Mouse (Mus musculus) A20 (cell line): ENCODE measurements around the gene Rgs12.

Source experiments
- DNase-seq: peaks from one replicate; pipeline ENCODE4 v3.0.0-alpha.2; 2011; ENCODE audit warnings: low read depth, low spot score

Rgs12 gene

DNA sequence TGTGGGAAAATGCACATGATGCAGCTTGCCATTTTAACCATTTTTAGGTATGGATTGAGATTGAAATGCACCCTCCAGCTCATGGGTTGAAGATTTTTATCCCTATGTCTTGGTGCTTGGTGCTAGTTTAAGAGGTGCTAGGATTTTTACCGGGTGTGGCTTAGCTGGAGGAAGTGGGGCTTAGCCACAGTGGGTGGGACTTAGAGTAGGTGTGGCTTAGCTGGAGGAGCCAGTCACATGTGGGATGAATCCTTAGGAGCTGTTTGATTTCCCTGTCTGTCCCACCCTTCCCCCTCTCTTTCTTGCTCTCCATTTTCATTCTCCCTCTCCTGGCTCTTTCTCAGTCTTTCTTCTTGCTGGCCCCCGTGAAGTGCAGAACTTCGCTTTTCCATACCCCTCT is 32.5 kb downstream of the Rgs12 start:
- DNase-seq, result no peak

DNA sequence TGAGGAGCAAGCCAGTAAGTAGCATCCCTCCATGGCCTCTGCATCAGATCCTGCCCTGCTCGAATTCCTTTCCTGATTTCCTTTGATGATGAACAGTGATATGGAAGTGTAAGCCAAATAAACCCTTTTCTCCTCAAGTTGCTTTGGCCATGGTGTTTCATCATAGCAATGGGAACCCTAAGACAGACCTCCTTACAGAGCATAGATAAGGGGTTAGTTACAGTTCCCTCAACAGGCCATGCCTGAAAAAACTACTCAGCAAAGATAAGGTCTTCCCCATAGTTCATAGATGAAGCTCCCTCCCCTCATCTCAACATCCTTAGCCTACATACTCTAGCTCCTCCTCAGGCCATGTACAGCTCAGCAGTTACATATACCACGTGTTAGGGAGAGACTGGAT is 35.7 kb downstream of the Rgs12 start:
- DNase-seq, result no peak

DNA sequence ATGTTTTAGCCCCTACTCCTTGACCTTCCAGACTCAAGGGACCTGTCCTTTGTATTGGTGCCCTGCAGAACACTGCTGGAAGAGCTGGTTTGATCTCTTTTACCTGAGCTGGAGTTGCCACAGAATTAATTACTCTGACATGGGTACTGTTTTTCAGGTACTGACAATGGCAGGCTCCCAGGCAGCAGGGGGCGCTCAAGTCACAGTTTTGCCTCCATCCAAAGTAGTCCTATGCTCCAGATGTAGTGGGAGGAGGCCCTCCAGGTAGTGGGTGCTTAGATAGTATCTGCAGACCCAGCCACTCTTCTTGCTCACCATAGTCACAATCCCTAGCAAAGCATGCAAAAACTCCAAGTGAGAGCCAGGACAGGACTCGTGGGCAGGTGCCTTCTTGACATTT is 36.6 kb downstream of the Rgs12 start:
- DNase-seq, result peak; percentile 62

DNA sequence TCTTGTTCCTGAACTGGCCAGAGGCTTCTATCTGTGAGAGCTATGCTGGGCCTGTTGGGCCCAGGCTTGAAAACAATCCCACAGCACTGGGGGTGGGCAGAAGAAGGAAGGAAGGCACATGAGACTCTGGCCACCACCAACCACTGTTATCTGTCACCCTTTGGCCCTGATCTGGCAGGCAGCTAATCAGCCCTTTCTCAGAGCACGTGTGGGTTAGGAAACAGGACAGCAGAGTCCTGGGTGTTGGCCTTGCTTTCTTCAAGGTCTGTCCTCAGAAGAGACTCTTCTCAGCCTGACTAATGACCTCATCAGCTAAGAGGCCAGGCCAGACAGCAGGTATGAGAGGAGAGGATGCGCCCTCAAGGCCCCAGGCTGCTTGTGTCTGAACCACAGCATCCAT is 38.2 kb downstream of the Rgs12 start:
- DNase-seq, result no peak

DNA sequence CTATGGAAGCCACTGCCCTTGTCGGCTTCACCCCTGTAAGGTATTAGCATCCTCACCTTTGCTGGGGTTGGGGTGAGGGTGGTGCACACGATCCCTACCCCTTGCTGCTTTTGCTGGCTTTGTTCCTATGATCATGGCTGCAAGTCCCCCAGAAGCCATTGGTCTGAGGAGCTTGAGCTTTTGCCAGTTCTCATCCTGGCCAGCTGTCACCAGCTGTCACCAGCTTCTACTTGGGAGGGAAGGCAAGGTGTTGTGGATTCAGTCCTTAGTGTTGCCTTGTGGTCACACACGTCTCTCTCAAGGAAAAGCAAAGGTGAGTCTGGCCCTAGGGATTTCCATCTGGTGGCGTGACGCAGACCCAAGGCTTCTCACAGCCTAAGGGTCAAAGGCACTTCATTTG is 39.4 kb downstream of the Rgs12 start:
- DNase-seq, result no peak

DNA sequence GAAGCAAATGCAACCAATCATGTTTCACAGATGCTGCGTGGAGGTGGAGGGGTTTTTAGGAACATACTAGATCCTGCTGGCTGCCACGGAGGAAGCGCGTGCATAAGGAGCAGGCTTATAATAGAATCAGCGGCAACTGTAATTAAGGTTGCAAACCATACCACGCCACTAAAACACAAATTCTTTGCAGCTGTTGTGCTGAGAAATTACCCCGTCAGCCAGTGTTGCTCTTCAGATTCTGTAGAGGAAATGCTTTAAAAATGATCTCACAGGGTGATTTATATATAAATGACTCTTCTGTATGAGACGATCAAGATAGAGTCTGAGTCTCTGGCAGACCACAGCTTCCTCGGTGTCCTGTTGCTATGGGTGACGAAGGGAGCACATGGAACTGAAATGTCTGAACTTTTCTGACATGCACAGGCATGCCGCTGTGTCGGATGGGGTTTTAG is 40.1 kb downstream of the Rgs12 start:
- DNase-seq, result no peak

DNA sequence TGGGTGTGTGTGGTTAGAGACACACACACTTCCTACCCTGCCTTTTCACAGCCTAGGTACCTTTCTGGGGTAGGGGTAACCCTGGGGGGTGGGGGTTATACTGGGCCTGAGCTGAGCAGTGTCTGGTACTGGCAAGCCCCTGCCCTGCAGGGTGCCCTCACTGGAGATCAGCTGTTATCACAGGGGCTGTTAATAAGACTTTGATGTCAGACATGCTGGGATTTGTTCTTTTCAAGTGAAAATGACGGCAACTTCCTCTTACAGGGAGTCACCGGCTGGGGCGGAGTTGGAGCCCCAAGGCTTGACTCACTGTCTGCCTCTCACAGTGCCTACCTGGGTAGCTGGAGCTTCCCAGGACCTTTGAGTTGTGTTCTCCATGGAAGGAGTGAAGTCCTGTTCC is 49.5 kb downstream of the Rgs12 start:
- no peak for DNase-seq

DNA sequence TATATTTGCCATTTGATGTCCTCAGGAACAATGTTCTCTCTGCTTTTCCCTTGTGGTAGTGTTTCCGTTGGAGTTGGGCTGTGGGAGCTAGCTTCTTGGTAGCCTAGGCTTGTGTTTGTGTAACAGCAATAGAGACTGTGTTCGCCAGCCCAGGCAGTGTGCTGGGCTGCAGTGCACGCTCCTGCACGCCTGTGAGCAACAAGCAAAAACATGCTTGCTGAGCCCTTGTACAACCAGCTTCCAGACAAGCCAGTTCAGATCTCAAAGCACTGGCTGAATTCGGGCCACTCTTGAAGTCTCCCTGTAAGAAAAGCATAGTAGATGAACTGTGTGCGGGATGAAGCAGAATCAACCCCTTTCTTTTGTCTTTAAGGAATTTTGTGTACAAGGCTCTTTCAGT is 50.0 kb downstream of the Rgs12 start:
- no peak for DNase-seq

DNA sequence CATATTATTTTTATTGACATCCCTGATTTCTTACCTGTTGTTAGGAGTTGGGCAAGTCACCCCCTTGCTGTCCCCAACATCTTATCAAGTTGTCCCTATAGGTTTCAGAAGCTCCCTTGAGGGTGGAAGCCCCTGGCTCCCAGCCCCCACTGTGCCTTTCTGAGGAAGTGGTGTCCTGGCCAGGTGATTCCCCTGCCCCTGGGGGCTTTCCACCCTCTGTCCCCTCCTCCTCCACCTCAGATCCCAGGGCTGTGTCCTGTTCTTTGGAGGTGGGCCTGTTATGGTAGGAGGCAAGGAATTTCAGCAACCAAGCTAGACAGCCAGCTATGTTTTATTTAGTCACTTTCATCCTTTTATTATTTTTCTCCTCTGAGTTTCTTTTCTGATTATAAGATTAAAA is 51.1 kb downstream of the Rgs12 start:
- no peak for DNase-seq

DNA sequence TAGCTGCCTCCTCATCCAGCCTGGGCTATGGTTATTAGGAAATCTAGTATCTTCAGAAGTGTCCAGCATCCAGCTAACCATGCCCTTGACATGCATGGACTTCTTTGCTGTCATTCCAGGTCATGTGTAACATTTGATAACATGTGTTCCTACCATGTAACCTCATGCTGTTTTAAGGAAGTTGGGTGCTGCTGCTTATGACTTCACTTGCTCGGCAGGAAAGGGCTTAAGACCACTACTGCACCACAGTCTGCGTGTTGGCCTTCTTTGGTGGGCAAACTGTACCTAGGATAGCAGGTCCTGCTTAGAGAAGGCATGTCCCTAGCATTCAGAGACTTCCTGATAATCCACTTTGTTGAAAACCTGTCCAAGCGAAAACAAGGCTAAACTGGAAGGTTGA is 51.9 kb downstream of the Rgs12 start:
- no peak for DNase-seq

DNA sequence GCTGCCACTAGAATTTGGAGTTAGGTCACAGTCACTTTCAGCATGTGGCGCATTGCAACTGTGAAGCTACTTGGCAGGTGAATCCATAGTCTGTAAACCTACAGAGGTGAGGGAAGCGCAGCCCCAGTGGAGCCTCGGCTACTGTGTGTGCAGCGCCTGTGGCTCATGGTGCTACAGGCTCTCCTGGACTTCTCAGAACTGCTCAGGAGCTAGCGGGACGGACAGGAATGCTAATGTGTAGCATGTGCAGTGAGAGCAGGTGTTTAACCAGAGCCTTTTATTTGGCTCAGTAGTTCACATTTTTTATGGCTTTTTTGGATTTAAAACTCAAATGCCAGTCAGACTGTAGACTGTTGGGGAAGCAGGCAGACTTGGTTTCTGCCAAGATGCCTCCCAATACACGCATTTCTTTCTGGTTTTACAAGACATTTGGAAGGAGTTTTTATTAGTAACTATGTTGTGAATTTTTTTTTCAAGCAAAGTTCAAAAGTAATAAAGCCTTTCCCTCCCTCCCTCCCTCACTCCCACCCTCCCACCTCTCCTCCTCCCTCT is 54.4 kb downstream of the Rgs12 start:
- DNase-seq, result no peak

DNA sequence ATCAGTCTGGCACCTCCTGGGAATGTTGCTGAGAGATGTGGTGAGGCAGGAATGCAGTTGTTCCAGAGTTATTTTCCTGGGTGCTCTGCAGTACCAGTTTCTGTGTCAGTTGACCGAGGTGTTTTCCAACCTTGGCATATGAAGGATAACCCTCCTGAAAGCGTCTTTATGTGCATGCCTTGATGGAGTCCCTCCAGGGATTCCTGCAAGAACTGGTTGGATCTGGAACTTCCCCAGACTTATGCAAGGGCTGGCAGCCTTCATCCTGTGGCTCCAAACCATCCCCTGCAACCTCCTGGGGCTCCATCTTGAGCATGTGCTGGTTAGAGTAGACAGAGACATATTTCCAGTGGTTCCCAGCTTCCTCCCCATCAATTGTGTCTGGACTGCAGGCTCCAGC is 55.5 kb downstream of the Rgs12 start:
- DNase-seq, result no peak

DNA sequence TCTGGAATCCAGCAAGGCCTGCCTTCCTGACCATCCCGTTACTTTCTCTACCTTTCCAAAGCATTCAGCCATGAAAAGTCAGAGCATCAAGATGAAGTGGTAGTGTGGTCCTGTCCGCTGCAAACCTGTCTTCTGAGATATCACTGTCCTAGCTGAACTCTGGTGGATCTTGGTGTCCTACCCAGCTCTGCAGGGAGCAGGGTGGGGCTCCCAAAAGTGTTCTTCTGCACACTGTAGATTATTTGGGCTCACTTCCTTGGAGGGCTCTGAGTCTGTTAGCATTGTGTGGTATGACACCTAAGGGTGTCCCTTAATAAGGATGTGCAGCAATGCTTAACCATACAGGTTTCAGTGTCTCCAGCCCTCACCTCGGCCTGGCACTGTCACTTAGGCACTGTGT is 56.4 kb downstream of the Rgs12 start:
- no peak for DNase-seq

DNA sequence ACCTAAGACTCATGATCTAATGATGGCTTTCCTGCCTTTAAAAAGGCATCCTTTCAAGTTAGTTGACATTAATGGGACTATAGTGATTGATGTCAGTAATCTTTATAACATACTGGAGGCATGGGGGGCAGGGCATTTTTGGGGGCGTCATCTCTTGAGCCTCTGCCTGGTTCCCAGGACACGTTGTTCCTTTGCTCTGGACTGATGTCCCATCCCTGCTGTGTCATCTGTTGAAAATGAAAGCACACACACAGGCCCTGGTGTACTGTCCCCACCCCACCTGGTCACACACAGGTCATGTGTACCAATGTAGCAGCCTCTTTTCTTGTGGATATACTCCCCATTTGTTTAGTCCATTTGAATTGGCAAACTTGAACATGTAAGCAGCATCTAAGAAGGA is 57.4 kb downstream of the Rgs12 start:
- no peak for DNase-seq

DNA sequence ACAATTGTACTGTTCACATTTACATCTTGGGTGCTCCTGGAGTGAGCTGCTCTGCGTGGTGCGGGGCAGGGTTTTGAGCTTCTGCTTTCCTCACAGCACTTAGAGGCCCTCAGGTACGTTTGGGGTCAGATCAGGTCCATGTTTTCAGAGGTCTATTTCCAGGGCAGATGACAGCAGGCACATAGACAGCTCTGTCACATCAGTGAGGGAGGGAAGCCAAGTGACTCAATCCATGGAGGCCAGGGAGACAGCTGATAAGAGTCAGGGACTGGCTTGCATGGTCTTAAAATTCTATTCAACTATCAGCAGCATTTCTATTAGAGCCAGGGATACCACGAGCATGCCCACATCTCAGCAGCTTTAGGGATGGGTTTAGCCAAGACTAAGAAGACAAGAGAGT is 59.9 kb downstream of the Rgs12 start:
- DNase-seq, result no peak

DNA sequence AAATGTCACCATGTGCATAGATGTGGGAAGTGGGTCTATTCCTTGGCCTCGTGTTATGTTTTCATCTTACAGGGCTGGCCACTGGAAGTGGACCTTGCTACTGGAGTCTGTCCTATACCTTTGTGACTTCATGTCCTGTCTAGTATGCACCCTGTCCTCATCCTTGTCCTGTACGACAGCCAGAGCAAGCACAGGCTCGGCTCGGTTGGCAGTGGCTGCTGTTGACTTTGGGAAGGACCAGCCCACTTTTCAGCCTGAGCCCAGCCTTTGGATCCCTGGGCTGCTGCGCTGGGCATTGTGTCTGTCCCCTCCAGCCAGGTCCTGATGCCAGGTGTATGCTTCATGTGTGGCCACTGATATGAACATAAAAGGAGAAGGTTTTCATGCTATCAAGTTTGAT is 61.4 kb downstream of the Rgs12 start:
- DNase-seq, result no peak

DNA sequence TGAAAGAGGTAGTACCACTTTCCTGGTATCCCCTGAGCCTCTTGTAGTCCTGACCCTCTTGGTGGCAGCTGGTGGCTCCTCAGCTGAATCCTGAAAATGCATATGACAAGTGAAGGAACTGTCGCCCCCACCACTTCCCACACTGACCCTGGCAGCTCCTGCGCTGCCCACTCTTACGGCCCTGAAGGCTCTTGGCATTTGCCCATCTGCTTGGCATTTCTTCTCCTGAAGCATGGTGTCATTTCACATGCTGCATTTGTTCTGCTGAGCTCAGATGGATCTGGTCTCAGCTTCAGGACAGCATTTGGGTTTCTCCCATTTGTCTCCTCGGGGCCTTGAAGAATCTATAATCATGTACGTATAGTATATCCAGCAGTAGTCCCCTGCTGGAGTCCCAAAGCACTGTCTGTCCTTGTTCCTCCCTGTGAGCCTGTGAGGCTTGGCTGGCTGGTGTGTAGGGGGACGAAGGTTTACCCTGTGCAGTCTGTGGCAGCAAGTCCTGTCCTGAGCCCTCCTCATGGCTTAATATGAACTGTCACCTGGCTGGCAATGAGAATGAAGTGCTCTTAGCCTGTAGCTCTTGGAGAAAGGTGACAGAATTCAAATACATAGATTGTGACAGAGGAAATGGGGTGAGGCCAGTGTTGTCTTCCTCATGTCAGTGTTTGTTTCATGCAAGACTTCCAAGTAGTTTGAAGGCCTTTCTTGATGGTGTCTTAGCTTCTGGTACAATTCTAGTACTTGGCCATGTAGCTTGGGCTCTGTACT is 62.1 kb downstream of the Rgs12 start:
- no peak for DNase-seq

DNA sequence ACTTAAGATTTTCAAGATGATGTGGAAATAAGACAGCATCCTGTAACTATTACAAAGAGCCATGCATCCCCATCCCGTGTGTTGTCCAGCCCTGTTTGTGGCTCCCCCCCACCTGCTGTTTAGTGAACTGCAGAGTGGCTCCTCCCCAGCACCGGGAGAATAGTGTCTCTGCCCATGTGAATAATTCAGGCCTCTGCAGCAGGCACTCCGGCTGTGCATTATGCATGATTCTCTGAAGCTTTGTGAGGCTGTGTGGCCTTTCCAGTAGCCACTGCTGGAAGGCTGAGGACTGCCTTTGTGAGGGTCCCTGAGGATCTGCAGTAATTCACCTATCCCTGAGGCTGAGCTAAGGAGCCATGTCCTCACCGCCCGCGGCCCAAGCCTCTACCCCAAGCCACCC is 64.8 kb downstream of the Rgs12 start:
- no peak for DNase-seq

DNA sequence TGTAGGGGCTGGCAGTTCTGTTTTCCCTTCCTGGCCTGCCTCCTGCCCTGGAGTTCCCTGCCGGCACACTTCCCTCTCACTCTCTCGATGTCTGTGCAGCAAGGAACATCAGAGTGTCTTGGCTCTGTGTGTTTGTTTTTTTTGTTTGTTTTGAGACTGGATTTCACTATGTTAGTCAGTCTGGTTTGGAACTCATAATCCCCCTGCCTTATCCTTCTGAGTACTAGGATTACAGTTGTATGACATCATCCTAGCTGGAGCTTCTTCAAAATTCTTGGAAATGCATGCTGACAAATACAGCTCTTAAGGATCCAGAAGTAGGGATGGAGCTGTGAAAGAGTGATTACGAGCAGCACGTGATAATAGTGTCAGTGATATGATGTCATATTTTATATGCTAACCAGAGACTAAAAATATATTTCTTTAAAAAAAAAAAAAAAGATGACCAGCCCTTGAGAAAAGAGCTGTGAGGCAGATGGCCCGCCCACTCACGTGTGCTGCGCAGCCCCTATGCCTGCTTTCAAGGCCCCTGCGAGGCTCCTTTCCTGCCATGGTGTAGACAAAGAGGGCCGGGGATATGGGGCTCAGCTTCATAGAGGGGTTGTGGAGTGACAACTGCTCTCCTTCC is 70.5 kb downstream of the Rgs12 start:
- DNase-seq, result no peak

DNA sequence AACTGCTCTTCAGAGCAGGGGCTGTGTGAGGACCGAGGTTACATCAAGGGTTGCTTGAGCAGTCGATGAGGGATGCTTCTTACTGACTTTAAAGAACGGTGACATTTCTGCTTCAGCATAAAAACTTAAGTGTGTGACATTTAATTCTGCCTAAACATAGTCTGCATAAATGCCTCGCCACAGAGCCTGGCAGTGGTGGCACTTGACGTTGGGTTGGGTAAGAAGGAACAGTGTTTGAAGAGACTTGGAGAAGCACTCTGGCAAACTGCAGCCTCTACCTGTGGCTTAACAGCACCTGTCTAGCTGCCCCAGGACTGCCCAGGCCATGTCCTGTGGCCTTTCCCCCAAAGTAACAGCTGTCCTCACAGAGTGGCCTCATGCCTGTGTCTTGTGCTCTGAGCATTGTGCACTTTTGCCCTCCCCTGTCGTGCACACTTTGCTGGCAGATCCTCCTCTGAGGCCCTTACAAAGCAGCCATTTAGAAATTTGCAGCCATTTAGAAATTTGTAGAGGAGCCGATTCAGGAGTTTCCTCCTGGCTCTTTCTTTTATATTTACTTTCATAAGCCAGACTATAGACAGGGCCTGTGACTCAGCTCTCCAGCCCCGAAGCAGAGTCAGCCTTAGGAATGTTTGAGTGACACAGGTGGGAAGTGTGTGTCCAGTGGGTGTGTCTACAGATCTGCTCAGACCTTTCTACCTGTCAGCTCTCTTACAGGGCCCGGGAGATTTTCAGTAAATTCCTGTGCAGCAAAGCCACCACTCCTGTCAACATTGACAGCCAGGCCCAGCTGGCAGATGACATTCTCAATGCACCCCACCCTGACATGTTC is 71.4 kb downstream of the Rgs12 start:
- no peak for DNase-seq

DNA sequence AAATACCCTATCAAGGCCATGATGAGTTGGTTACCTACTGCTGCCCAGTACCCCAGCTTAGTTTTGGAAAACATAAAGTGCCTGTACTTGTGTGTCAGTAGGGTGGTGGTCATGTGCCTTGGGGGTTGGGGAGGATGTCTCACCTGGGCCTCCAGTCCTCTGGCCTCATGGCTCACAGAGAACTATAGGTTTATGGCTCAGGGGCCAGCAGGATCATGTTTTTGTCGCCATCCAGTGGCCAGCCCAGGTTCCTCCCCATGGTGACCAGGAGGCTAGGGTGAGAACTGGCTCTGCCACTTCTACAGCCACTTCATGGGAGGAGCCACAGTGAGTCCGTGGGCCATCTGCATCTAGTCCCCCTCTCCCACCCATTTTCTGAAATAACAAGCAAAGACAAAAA is 75.7 kb downstream of the Rgs12 start:
- peak; percentile 48 for DNase-seq

DNA sequence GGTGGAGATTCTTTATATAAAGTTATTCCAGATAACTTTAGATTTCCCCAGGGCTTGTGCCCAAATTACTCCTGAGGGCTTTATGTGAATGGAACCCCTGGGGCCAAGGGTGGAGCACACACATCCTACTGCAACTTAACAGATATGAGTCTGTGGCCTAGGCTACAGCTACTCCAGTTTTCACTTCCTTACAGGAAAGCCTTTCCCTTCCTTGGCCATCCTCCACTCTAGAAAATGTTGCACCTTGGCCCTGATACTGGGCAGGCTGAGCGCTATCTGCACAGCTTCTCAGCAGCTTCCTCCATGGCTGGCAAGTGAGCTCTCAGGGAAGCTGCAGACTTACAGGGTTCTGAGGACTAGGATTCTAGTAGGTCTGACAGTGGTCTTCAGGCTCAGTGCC is 80.1 kb downstream of the Rgs12 start:
- no peak for DNase-seq
